Mouse (Mus musculus): ENCODE measurements at regions not wholly inside any gene's neighbourhood (a gene's known extent, or its start where the extent isn't known, plus 50 kb on each side); places are given as distances from the start of the nearest gene placed in this dataset.

GRCm38 (mm10) chr2:147932494-147932893 is 114.3 kb downstream of the Foxa2 start:
- Histone ChIP-seq H3K27me3 (replicated peaks; ENCODE audit: control insufficient read depth, insufficient read depth, low read length) (no peaks in the 10 kb centered on the region), H3K4me1 (replicated peaks; ENCODE audit: control insufficient read depth, insufficient read depth, low read length) (0 out of 2 replicates have a peak, but pooled peaks cover 3% of the 10 kb centered on the region), H3K9ac (replicated peaks; ENCODE audit: low read depth, low read length) (no peak overlapping the region), H3K27ac (ENCODE audit: low read length) (no peak overlapping the region), H3K4me3 (replicated peaks; ENCODE audit: low read length) (no peak overlapping the region), H3K4me2 (ENCODE audit: low read length) (no peak overlapping the region), H3K9me3 (ENCODE audit: control insufficient read depth, low read length) (no peaks in the 10 kb centered on the region), H3K36me3 (ENCODE audit: control insufficient read depth, insufficient read depth) (no peaks in the 10 kb centered on the region)
- no peak for ATAC-seq
- 91% methylated on average over 2 of the region's 2 CpGs for WGBS

GRCm38 (mm10) chr2:147929031-147929711 is 117.6 kb downstream of the Foxa2 start:
- no peak overlapping the region for H3K27ac ChIP-seq (ENCODE audit: low read length)
- 39% methylated on average over 5 of the region's 5 CpGs for WGBS
- no peak overlapping the region for H3K9ac ChIP-seq (replicated peaks; ENCODE audit: low read depth, low read length)
- H3K36me3 ChIP-seq (ENCODE audit: control insufficient read depth, insufficient read depth) = no peaks in the 10 kb centered on the region
- no peak overlapping the region for H3K4me2 ChIP-seq (ENCODE audit: low read length)
- no peaks in the 10 kb centered on the region for H3K9me3 ChIP-seq (ENCODE audit: control insufficient read depth, low read length)
- H3K4me3 ChIP-seq (replicated peaks; ENCODE audit: low read length) = no peak overlapping the region
- 0 out of 2 replicates have a peak, but pooled peaks cover 3% of the 10 kb centered on the region for H3K4me1 ChIP-seq (replicated peaks; ENCODE audit: control insufficient read depth, insufficient read depth, low read length)
- ATAC-seq = peak; percentile 58
- no peaks in the 10 kb centered on the region for H3K27me3 ChIP-seq (replicated peaks; ENCODE audit: control insufficient read depth, insufficient read depth, low read length)

GRCm38 (mm10) chr2:147927792-147928670 is 118.7 kb downstream of the Foxa2 start:
- Histone ChIP-seq H3K36me3 (ENCODE audit: control insufficient read depth, insufficient read depth) (no peaks in the 10 kb centered on the region), H3K4me2 (ENCODE audit: low read length) (no peak overlapping the region), H3K9ac (replicated peaks; ENCODE audit: low read depth, low read length) (no peak overlapping the region), H3K4me3 (replicated peaks; ENCODE audit: low read length) (no peak overlapping the region), H3K27me3 (replicated peaks; ENCODE audit: control insufficient read depth, insufficient read depth, low read length) (no peaks in the 10 kb centered on the region), H3K9me3 (ENCODE audit: control insufficient read depth, low read length) (no peaks in the 10 kb centered on the region), H3K27ac (ENCODE audit: low read length) (no peak overlapping the region), H3K4me1 (replicated peaks; ENCODE audit: control insufficient read depth, insufficient read depth, low read length) (0 out of 2 replicates have a peak, but pooled peaks cover 3% of the 10 kb centered on the region)
- ATAC-seq = peak; percentile 72
- WGBS = 50% methylated on average over 10 of the region's 10 CpGs

GRCm38 (mm10) chr2:147926861-147927260 is 119.9 kb downstream of the Foxa2 start:
- Histone ChIP-seq H3K4me2 (ENCODE audit: low read length) (no peak overlapping the region), H3K27me3 (replicated peaks; ENCODE audit: control insufficient read depth, insufficient read depth, low read length) (no peaks in the 10 kb centered on the region), H3K9me3 (ENCODE audit: control insufficient read depth, low read length) (no peaks in the 10 kb centered on the region), H3K9ac (replicated peaks; ENCODE audit: low read depth, low read length) (no peak overlapping the region), H3K36me3 (ENCODE audit: control insufficient read depth, insufficient read depth) (no peaks in the 10 kb centered on the region), H3K4me1 (replicated peaks; ENCODE audit: control insufficient read depth, insufficient read depth, low read length) (0 out of 2 replicates have a peak, but pooled peaks cover 3% of the 10 kb centered on the region), H3K4me3 (replicated peaks; ENCODE audit: low read length) (no peak overlapping the region), H3K27ac (ENCODE audit: low read length) (no peak overlapping the region)
- no peak for ATAC-seq
- WGBS = 88% methylated on average over 3 of the region's 3 CpGs

DNA sequence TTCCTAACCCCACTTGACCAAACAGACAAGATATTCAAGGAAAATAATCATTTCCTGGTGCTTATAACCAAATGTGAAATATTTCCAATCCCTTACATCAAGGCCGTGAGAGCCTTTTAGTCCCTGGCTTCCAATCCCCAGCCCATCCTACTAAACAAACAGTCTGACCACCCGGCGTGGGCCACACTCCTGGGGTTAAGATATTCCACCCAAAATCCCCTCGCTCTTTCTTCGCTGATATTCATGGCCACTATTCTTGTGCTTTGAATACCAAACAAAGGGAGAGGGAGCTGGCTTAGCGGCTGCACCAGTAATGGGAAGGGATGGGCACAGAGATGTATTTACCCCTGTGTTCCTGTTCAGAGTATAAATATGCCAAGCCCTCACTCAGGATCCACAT is 139.4 kb downstream of the Foxa2 start:
- Histone ChIP-seq H3K4me1 (replicated peaks; ENCODE audit: control insufficient read depth, insufficient read depth, low read length) (no peaks in the 10 kb centered on the region), H3K9me3 (ENCODE audit: control insufficient read depth, low read length) (no peaks in the 10 kb centered on the region), H3K27ac (ENCODE audit: low read length) (no peak overlapping the region), H3K9ac (replicated peaks; ENCODE audit: low read depth, low read length) (no peak overlapping the region), H3K27me3 (replicated peaks; ENCODE audit: control insufficient read depth, insufficient read depth, low read length) (no peaks in the 10 kb centered on the region), H3K36me3 (ENCODE audit: control insufficient read depth, insufficient read depth) (no peaks in the 10 kb centered on the region), H3K4me2 (ENCODE audit: low read length) (no peak overlapping the region), H3K4me3 (replicated peaks; ENCODE audit: low read length) (no peak overlapping the region)
- ATAC-seq = no peak
- WGBS = 16% methylated on average over 6 of the region's 6 CpGs

GRCm38 (mm10) chr2:147905759-147906740 is 140.7 kb downstream of the Foxa2 start:
- H3K9me3 ChIP-seq (ENCODE audit: control insufficient read depth, low read length) = no peaks in the 10 kb centered on the region
- H3K27ac ChIP-seq (ENCODE audit: low read length) = no peak overlapping the region
- H3K4me2 ChIP-seq (ENCODE audit: low read length) = no peak overlapping the region
- H3K27me3 ChIP-seq (replicated peaks; ENCODE audit: control insufficient read depth, insufficient read depth, low read length) = no peaks in the 10 kb centered on the region
- no peaks in the 10 kb centered on the region for H3K36me3 ChIP-seq (ENCODE audit: control insufficient read depth, insufficient read depth)
- no peak for ATAC-seq
- H3K4me1 ChIP-seq (replicated peaks; ENCODE audit: control insufficient read depth, insufficient read depth, low read length) = no peaks in the 10 kb centered on the region
- H3K9ac ChIP-seq (replicated peaks; ENCODE audit: low read depth, low read length) = no peak overlapping the region
- WGBS = 18% methylated on average over 19 of the region's 19 CpGs
- no peak overlapping the region for H3K4me3 ChIP-seq (replicated peaks; ENCODE audit: low read length)

- no peak overlapping the region for H3K9ac ChIP-seq (replicated peaks; ENCODE audit: low read depth, low read length)
- H3K4me1 ChIP-seq (replicated peaks; ENCODE audit: control insufficient read depth, insufficient read depth, low read length) = no peaks in the 10 kb centered on the region
- no peaks in the 10 kb centered on the region for H3K36me3 ChIP-seq (ENCODE audit: control insufficient read depth, insufficient read depth)
- no peak for ATAC-seq
- H3K27me3 ChIP-seq (replicated peaks; ENCODE audit: control insufficient read depth, insufficient read depth, low read length) = no peaks in the 10 kb centered on the region
- WGBS = 18% methylated on average over 3 of the region's 3 CpGs
- H3K4me2 ChIP-seq (ENCODE audit: low read length) = no peak overlapping the region
- H3K4me3 ChIP-seq (replicated peaks; ENCODE audit: low read length) = no peak overlapping the region
- H3K27ac ChIP-seq (ENCODE audit: low read length) = no peak overlapping the region
- no peaks in the 10 kb centered on the region for H3K9me3 ChIP-seq (ENCODE audit: control insufficient read depth, low read length)
Measured at GRCm38 (mm10) chr2:147905118-147905517, 141.7 kb downstream of the Foxa2 start.

GRCm38 (mm10) chr2:147899236-147899635 is 147.5 kb downstream of the Foxa2 start:
- no peak overlapping the region for H3K4me3 ChIP-seq (replicated peaks; ENCODE audit: low read length)
- H3K4me1 ChIP-seq (replicated peaks; ENCODE audit: control insufficient read depth, insufficient read depth, low read length) = no peaks in the 10 kb centered on the region
- H3K9ac ChIP-seq (replicated peaks; ENCODE audit: low read depth, low read length) = no peak overlapping the region
- no peak overlapping the region for H3K27ac ChIP-seq (ENCODE audit: low read length)
- no peak for ATAC-seq
- H3K4me2 ChIP-seq (ENCODE audit: low read length) = no peak overlapping the region
- H3K36me3 ChIP-seq (ENCODE audit: control insufficient read depth, insufficient read depth) = no peaks in the 10 kb centered on the region
- 80% methylated on average over 1 of the region's 1 CpGs for WGBS
- H3K27me3 ChIP-seq (replicated peaks; ENCODE audit: control insufficient read depth, insufficient read depth, low read length) = no peaks in the 10 kb centered on the region
- H3K9me3 ChIP-seq (ENCODE audit: control insufficient read depth, low read length) = no peaks in the 10 kb centered on the region

- no peaks in the 10 kb centered on the region for H3K9me3 ChIP-seq (ENCODE audit: control insufficient read depth, low read length)
- no peak overlapping the region for H3K9ac ChIP-seq (replicated peaks; ENCODE audit: low read depth, low read length)
- no peak for ATAC-seq
- no peak overlapping the region for H3K27ac ChIP-seq (ENCODE audit: low read length)
- H3K4me1 ChIP-seq (replicated peaks; ENCODE audit: control insufficient read depth, insufficient read depth, low read length) = no peaks in the 10 kb centered on the region
- H3K4me2 ChIP-seq (ENCODE audit: low read length) = no peak overlapping the region
- H3K27me3 ChIP-seq (replicated peaks; ENCODE audit: control insufficient read depth, insufficient read depth, low read length) = no peaks in the 10 kb centered on the region
- WGBS = 3% methylated on average over 1 of the region's 1 CpGs
- H3K36me3 ChIP-seq (ENCODE audit: control insufficient read depth, insufficient read depth) = no peaks in the 10 kb centered on the region
- no peak overlapping the region for H3K4me3 ChIP-seq (replicated peaks; ENCODE audit: low read length)
Measured at GRCm38 (mm10) chr2:147895691-147896090, 151.1 kb downstream of the Foxa2 start.

Measured in forebrain, embryonic 16.5 days (tissue).